Mouse (Mus musculus) liver (tissue): ENCODE results near the gene Trpm2.
"Not testable (repeated sequence)": the region's sequence is repeated elsewhere in the genome, so short reads cannot be mapped to it uniquely, and the experiment has no call there.

Experiments used
- DNase-seq: peaks from one replicate; pipeline ENCODE4 v3.0.0-alpha.2; 2020; ENCODE audit warnings: mixed read lengths

Gene Trpm2

DNA sequence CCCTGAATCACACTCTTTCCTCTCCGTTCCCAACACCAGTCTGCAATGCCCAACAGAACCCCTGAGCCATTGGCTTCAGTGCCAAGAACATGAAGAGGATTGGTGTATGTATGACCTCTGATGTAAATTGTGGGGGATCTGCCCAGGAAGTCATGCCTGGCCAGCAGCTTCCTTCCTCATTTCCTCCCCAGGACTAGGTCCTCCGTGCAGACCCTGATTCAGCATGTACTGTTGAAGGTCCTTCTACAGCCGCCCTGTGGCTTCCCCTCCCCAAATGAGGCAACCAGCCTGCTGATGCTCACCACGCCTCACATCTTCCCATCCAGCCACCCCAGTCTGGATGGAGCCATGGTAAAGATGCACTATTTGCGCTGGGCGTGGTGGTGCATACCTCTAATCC, at the start of gene Trpm2:
Trpm2 (minus strand) TSS at position 83 of the 400 bp plus-strand sequence.
- DNase-seq, result peak; percentile 28

DNA sequence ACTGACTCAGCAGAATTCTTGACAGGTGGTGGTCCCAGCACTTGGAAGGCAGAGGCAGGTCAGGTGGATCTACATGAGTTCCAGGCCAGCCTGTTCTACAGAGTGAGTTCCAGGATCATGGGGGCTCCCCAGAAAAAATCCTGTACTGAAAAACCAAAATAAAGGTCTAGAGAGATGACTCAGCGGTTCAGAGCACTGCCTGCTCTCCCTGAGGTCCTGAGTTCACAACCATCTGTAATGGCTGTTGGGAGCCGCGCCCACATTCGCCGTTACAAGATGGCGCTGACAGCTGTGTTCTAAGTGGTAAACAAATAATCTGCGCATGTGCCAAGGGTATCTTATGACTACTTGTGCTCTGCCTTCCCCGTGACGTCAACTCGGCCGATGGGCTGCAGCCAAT, 49.6 kb upstream of the Trpm2 start:
- DNase-seq, result not testable (repeated sequence)

DNA sequence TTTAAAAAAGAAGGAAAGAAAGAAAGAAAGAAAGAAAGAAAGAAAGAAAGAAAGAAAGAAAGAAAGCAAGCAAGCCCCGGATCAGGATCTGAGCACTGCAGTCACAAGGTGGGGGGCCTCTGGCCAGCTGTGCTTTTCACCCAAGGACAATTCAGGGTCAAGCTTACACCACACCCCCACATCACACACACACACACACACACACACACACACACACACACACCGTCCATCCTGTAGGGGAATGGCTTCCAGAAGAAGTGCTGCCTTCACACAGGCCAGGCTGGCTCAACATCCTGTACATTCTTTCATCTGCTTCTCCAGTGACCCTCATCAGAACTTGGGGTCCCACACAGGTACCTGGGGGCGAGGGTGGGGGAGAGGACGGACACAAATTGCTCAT, 48.9 kb upstream of the Trpm2 start:
- no peak for DNase-seq

DNA sequence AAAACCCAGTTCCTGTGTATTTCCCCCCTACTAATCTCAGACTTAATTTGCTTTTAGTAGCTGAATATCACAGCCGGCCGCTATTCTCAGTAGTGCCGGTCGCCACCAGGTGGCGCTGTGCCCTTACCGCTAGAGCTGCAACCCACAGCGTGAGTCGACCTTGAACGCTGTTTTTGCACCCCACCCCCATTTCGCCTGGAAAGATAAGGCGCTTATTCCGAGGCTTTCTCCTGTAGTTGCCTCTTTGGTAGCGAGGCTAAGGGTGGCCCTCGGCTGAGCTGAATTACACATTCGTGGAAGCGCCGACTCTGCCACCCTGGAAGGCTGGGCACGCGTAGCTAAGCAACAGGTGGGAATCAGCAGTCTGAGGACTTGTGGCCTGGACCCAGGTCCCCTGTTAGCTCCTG, 48.4 kb upstream of the Trpm2 start:
- peak; percentile 89 for DNase-seq

DNA sequence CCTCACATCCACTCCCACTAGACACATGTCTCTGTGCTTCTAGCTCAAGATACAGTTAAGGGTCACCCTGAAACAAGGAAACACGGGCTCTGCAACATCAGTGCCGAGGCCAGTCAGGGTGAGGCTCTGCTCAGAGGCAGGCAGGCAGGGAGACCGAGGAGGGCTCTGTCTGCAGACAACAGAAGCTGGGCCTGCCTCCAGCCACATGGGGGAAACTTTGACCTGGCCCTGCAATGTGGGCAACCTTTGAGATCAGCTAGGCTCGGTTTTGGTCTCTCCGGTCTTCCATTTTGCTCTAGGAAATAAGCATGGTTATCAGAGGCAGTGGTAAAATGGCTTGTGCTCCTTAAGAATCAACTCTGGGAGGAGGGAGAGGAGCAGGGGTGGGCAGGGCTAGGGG, 46.0 kb upstream of the Trpm2 start:
- DNase-seq, result no peak

DNA sequence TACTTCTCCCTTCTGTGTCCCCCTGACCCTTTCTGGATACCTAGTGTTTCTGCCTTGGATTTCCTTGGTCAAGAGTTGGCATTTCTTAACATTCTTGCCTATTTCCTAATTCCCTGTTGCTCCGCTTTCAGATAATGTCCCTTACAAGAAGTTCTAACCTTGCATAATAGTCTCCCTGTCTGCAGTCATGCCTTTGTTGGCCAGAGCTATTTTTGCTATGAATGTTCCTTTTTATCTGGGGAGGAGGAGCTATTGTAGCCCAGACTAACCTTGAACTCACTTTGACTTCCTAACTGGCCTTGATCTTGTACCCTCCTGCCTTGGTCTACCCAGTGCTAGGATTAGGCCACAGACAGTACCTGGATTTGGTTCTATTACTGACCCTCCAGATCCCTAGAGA, 45.1 kb upstream of the Trpm2 start:
- DNase-seq, result no peak

DNA sequence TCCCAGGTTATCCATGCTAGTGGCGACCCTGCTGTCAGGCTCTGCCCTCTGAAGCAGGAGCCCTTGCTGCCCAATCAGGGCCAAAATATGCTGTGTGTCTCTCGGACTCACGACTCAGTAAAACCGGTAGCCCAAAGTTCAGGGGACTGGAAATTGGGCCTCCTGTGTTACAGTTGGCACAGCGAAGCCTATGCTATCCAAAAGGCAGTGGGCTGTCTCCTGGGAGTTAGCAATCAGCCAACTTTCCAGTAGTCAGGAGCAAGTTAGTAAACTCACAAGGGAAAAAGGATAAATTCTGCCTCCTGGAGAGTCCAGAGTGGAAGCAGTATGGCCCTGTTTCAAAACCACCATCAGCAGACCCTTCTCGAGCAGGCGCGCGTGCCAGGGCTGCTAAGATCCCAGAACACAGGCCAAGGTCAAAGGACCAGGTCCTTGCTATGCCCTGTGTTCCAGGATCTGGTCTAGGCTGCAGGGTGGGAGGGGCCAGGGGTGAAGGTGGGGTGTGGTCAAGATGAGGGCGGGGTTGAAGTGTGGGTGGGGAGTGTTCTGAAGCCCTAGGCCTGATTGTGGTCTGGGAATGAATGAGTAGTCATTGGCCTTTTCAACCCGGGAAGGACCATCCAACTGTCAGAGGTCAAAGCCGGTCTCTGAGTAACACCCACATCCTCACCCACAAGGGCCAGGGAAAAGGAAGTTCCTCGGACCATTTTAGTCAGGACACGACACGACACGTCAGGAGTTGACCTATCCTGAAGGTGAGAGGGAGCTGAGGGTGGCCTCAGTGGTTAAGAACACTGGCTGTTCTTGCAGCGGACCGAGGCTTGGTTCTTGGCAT, 42.5 kb upstream of the Trpm2 start:
- DNase-seq, result peak; percentile 51

DNA sequence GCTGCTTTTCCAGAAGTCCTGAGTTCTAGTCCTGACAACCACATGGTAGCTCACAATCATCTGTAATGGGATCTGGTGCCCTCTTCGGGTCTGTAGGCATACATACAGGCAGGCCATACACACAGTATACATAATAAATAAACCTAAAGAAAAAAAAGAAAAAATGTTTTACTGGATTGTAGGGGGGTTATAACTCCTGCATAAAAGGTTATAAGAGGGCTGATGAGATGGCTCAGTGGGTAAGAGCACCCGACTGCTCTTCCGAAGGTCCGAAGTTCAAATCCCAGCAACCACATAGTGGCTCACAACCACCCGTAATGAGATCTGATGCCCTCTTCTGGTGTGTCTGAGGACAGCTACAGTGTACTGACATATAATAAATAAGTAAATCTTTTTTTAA, 40.8 kb upstream of the Trpm2 start:
- DNase-seq, result not testable (repeated sequence)

DNA sequence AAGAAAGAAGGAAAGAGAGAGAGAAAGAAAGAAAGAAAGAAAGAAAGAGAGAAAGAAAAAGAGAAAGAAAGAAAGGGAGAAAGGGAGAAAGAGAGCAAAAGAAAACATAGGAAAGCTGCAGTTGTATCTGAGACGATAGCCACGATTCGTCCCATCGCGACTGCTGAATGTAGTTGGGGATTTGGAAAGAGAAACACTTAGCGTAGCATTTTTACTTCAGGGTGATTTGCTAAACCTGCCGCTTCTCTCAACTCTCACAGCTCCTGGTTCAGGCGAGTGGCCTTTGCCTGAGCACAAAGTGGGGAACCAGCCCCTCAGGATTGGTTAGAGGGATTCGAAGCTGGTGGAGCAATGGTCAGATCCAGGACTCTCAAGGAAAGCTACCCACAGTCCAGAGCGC, 40.0 kb upstream of the Trpm2 start:
- DNase-seq, result peak; percentile 21

DNA sequence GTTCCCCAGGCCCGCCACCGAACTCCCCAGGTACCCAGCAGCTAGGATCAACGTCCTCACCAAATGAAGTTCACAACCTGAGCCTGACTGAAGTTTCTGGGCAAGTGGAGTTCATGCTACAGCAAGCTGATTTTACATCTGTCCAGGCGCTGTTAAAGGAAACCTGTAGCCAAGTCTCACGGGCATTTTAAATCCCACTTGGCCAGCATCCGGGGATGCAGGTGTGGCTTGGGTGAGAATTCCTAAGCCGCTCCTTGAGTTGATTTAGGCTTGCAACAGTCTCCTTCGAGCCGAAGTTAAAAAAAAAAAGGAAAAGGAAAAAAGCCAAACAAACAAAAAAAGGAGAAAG, 39.6 kb upstream of the Trpm2 start, which contains the start of gene Pfkl:
Pfkl (minus strand) TSS at position 139 of the 349 bp plus-strand sequence.
- DNase-seq, result no peak

DNA sequence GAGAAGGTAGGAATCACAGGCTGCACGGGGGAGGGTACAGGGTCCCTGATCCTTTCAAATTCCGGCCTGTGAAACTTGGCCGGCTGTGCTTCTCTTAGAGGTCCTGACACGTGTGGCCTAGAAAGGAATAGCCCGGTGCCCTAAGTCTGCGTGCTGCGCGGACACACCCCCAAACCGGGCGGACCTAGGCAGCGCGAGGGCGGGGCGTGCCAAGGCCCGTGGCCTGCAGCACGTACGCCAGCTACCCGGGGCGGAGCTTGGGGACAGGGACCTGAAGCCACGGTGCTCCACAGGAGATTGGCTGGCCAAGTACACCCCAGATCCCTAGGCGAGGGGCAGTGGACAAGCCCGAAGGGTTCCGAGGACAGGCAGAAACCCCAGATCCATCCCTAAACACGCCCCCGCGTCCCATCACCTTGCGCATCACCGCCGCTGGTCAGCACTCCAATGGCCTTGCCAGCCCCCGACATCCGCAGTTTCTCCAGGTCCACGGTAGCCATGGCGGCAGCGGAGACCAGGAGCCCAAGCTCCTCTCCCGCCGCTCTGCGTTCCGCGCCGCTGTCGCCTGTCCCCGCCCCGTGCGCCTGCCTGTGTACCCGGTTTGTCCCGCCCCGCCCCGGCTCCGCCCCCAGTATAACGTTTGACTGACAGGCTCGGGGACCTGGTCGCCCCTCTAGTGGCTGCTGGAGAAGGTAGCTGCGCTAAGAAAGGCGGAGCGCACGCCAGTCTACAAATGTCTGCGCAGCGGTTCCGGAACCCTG, 39.0 kb upstream of the Trpm2 start:
- peak; percentile 100 for DNase-seq

DNA sequence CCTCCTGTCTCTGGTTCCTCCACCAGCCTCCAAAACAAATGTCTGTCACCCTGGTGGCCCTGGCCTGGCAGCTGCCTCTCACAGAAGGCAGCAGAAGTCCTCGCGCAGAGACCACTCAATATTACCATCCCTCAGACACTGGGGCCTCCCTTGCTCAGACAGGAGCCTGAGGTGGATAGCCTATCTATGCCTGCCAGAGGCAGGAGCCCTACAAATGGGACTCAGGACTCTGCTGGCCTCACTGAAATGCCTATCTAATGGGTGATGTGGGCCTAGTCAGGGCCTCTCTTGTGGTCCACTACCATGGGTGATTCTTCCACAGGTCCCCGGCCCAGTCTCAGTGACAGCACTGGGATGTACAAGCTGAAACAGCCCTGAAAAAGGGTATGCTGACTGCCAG, 37.8 kb upstream of the Trpm2 start:
- peak; percentile 76 for DNase-seq

DNA sequence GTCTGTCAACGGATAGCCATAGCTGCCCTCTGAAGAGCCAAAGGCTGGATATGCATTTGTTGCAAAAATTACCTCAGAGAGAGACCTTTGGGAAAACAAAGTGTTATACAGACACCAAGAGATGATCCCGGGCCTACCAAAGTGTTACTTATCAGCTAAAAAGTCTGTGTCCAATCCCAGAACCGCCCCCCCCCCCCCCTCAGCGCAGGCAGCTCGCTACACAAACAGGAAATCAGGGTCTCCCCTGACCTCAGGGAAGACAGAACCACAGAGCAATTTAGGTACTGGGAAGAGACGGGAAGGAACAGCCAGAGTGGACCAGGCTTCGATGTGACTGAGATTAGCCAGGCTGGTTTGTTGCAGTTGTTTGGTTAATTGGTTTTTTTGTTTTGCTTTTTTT, 36.8 kb upstream of the Trpm2 start:
- peak; percentile 57 for DNase-seq

DNA sequence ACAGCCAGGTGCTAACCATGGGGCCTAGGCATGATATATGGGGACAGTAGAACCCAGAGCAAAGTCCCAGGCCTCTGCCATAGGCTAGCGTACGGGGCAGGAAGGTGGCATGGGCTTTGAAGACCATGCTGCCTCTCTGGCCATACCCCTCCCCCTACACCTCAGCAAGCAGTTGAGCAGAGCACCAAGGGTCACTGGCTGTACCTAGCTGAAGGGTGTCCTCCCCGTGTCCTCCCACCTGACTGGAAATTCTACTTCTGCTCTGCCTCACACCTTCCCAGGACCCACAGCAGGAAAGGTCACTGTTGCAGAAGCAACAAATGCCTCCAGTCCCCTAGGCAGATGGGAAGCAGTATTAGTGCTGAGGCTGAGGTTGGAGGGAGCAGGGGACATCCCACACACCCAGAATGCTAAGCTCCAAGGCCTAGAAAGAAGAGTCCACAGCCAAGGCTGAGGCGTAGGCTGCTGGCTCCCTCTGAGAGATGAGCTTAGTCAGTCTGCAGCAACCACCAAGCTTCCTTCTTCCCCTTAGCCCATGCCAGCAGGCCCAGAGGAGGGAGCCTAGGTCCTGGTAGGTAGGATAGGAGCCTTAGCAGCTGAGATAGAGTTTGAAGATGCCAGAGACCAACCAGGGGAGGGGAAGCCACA, 35.6 kb upstream of the Trpm2 start:
- no peak for DNase-seq

DNA sequence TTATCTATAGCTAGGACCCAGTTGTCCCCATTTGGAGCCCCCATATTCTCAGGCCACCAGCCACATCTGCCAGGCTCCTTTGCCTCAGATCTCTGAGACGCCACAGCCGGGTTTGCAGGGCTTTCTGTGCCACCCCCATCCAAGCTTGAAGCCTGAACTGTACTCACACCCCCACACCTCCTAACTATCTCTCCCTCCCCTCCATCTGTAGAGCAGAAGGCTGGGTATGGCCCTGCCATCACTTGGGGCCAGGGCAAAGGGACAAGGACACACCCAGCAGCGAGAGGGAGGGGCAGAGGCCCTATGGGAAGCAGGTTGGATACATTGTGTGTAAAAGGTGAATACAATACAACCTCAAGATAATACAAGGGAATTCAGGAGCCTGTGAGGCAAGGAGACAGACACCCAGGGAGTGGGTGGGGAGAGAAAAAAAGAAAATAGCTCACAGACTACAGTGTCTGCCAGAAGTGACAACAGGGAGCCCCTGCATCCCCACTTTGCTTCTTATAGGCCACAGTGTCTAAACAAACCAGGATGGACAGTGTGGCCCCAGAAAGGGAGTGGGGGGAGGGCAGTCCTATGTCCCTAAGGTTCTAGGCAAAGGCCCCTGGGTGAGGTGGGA, 34.2 kb upstream of the Trpm2 start:
- DNase-seq, result peak; percentile 82

DNA sequence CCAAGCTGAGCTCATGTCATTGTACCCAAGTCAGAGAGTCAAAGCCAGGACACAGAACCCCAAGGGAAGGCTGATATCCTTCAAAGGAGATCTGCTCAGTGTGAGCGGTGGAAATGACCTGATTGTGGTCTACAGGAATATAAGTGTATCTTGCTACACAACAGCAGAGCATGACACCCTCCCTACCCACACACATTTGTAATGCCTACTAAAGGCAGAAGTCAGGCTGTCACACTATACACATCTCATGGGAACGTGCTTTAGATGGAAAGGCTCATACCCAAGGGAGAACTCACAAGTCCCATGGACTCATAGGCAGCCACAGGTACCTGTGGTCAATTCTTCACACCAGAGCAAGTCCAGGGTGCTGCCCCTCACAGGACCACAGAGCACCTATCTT, 32.0 kb upstream of the Trpm2 start:
- no peak for DNase-seq

DNA sequence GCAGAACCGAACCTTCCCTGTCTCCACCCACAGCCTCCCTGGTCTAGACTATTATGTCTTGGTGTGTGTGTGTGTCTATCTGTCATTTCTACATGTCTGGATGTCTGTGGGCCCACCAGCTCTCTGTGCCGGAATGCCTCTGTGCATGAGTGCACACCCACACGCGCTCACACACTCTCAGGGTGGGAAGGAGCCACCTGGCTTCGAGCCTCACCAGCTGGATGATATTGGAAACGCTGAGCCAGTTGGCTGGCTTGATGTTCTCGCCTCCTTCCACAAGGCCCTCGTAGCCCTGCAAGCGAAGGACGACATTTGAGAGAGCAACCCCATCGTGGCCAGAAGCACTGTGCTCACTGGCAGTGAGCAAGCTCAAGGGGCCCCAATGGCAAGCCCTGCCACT, 31.4 kb upstream of the Trpm2 start:
- DNase-seq, result no peak

DNA sequence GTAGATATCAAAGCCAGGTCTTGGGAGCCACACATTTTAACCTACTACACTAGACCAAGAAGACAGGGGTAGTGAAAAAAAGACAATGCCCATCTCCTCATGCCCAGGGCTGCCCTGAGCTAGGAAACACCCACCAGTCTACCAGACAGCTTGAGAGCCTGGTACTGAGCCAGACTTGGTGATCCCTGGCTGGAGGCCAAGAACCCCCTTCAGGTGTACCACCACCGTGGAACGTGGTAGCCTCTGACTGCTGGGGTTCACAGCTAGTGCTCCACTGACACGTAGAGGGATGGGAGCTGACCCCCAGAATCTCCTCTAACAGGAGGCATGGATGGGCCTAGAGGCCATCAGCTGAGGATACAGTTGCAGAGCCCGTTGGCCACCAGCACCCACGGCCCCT, 29.8 kb upstream of the Trpm2 start:
- no peak for DNase-seq

DNA sequence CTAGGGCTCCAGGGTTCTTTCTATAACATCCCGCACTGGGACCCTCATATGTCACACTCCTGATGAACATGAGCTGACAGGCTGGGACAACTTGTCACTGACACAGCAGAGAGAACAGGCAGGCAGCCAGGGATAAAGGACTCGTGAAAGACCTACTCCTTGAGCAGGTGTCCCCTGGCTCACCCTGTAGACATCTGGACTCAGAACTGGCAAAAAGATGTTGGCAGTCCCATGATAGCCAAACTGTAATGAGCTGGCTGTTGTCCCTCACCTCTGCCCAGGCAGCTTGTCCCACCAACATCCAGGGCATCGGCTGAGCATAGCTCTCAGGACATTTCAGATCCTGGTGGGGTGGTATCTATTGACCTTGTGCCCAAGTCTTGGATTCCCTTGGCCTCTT, 25.3 kb upstream of the Trpm2 start:
- no peak for DNase-seq

DNA sequence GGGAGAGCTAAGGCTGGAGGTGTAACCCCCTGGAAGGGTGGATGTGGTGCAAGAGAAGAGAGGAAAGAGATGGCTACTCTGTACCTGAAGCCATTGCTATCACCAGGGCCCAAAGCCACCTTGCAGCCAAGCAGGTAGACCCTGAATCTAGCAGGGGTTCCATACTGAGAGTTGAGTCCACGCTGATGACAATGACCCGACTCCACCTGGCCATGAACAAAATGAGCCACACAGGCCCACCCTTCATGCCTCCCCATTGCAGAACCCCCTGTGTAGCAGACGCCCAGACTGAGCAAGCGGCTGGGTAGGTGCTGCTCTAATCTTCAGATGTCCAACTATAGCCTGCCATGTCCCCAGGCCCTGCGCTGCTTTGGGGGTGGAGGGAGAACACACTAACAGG, 15.4 kb upstream of the Trpm2 start:
- no peak for DNase-seq

DNA sequence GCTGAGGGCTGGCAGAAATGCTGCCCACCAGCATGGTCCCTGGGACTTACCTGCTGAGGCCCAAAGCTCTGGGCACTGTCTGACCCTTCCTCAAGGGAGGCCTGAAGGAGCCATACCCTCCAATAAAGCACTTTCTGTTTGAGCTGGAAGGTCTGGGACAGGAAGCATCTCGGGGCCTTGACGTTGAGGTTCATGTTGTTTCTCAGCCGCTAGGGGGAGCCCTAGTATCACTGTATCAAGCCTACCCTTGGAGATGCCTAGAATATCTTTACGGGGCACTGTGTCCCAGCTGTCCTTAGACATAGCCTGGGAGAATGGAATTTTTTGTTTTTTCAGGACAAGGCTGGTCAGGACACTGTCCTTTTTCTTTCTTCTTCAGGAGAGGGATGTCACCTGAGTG, 14.3 kb upstream of the Trpm2 start:
- peak; percentile 80 for DNase-seq

DNA sequence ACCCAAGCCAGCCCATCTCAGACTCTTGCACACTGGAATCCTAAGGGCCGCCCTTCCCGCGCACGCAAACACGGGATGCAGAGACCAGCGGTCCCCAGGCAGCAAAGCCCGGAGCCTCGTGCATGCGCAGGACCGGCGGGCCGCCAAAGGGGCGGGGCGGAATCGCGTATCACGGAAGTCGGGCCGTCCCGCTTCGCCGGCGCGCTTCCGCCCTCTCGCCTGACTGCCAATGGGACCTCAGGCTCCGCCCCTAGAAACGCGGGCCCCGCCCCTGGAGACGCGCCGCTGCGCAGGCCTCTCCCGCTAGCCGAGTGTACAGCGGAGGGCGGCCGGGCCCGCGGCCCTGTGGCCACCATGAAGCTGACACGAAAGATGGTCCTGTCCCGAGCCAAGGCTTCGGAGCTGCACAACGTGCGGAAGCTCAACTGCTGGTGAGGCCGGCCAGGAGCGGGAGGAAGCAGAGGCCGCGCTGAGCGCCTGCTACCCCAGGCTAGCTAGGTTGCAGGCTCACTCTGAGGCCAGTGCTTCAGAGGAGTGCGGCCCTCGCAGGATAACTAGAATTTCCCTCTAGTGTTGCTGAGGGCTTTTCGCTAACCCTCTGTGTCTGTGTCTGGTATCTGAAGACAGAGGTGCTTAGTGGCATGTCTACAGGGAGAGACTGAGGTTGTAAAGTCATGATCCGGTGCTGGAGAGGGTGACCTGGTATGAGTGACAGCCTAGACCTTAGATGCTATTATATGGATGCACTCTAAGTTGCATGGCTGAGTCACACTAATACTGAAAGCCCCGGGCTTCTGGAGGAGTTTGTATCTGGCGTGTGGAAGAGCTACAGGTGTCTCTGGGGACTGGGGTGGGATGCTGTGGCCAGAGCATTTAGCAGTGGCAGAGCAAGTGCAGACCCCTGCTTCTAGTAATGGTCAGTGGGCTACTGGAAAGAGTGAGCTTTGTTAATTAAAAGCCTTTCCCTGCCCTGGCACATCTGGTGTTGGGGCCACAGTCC, 8.3 kb upstream of the Trpm2 start, which contains the start of gene 1810043G02Rik:
1810043G02Rik (plus strand) TSS at position 174 of the 1,000 bp plus-strand sequence.
- peak; percentile 99 for DNase-seq
